Mouse (Mus musculus): Measurements from ENCODE around the gene Gm49321. TPM values are rescaled to one million over a fixed set of nuclear protein-coding genes. Genes with fewer than 3 reads are reported as not detected.

Gm49321 gene
- total RNA-seq (2021): 5.8 and 11.0 TPM in 2 replicates
- long read RNA-seq, partial matches to known transcripts: 0 of 1 reads
- long read RNA-seq, other reads (novel, unspliced or antisense): 1 of 1 reads

- no peak for DNase-seq
Measured at GRCm38 (mm10) chr12:73937353-73937752, at the start of gene Gm49321. Gm49321 (plus strand) TSS chr12:73937653.

- no peak for DNase-seq
Measured at GRCm38 (mm10) chr12:73888003-73888783, 49.3 kb upstream of the Gm49321 start.

GRCm38 (mm10) chr12:73889571-73889970, 47.9 kb upstream of the Gm49321 start:
- DNase-seq: no peak

GRCm38 (mm10) chr12:73890086-73890485, 47.4 kb upstream of the Gm49321 start:
- no peak for DNase-seq

GRCm38 (mm10) chr12:73892616-73893015, 44.8 kb upstream of the Gm49321 start:
- DNase-seq: no peak

GRCm38 (mm10) chr12:73894838-73895237, 42.6 kb upstream of the Gm49321 start:
- no peak for DNase-seq

- DNase-seq: no peak
Measured at GRCm38 (mm10) chr12:73895674-73896073, 41.8 kb upstream of the Gm49321 start.

- no peak for DNase-seq
Measured at GRCm38 (mm10) chr12:73896471-73896870, 41.0 kb upstream of the Gm49321 start.

- no peak for DNase-seq
Measured at GRCm38 (mm10) chr12:73898281-73898680, 39.2 kb upstream of the Gm49321 start.

GRCm38 (mm10) chr12:73904133-73904934, 33.1 kb upstream of the Gm49321 start:
- DNase-seq: no peak

- no peak for DNase-seq
Measured at GRCm38 (mm10) chr12:73905041-73905440, 32.4 kb upstream of the Gm49321 start.

- no peak for DNase-seq
Measured at GRCm38 (mm10) chr12:73905555-73905954, 31.9 kb upstream of the Gm49321 start.

GRCm38 (mm10) chr12:73907079-73907672, 30.3 kb upstream of the Gm49321 start:
- DNase-seq: no peak

GRCm38 (mm10) chr12:73907673-73908150, 29.7 kb upstream of the Gm49321 start:
- peak; percentile 97 for DNase-seq

GRCm38 (mm10) chr12:73908274-73909012, 29.0 kb upstream of the Gm49321 start:
- DNase-seq: peak; percentile 67

GRCm38 (mm10) chr12:73909013-73909575, 28.4 kb upstream of the Gm49321 start:
- no peak for DNase-seq

GRCm38 (mm10) chr12:73918479-73918878, 19.0 kb upstream of the Gm49321 start:
- DNase-seq: no peak

- DNase-seq: no peak
Measured at GRCm38 (mm10) chr12:73930266-73930665, 7.2 kb upstream of the Gm49321 start.

GRCm38 (mm10) chr12:73931274-73931673, 6.2 kb upstream of the Gm49321 start:
- DNase-seq: peak; percentile 32

GRCm38 (mm10) chr12:73934528-73934927, 2.9 kb upstream of the Gm49321 start:
- no peak for DNase-seq

GRCm38 (mm10) chr12:73939542-73939941, 2.1 kb downstream of the Gm49321 start:
- DNase-seq: no peak

GRCm38 (mm10) chr12:73948415-73948814, 11.0 kb downstream of the Gm49321 start:
- no peak for DNase-seq

All from adrenal gland, postnatal 25 days (tissue).